Mouse (Mus musculus) adrenal gland, postnatal 36 days (tissue): ENCODE measurements at regions not wholly inside any gene's neighbourhood (a gene's known extent, or its start where the extent isn't known, plus 50 kb on each side); places are given as distances from the start of the nearest gene placed in this dataset.

Source experiments
- DNase-seq, 2 experiments: peaks; one replicate each; pipeline ENCODE4 v3.0.0; 2021; ENCODE audit warnings: mixed read lengths in 1 of 2

- DNase-seq = no peak
These were observed 233.9 kb downstream of the Ube2cbp start for GRCm38 (mm10) chr9:86230673-86231350.

GRCm38 (mm10) chr9:86231692-86232091 is 233.1 kb downstream of the Ube2cbp start:
- DNase-seq = no peak

- no peak for DNase-seq
These were observed 232.6 kb downstream of the Ube2cbp start for GRCm38 (mm10) chr9:86232174-86232573.

GRCm38 (mm10) chr9:86233775-86234174 is 231.0 kb downstream of the Ube2cbp start:
- DNase-seq = no peak

DNA sequence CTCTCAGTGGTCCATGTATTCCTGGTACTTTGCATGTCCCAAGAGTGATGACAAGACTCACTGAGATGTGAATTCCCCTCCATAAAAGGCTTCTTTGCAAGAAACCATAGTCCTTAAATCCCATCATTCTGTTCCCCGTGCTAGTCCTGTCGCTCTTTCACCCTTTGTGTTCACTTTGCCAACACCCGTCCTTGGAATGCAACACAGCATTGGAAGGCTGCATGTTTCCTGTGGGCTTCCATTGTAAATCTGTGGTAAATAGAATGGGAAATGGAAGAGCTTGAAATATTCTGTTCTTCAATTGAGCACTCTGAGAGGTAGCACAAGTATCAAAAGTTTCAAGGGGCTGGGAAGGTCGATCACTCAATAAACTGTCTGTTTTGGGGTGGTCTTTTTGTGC is 226.1 kb downstream of the Ube2cbp start:
- no peak for DNase-seq

DNA sequence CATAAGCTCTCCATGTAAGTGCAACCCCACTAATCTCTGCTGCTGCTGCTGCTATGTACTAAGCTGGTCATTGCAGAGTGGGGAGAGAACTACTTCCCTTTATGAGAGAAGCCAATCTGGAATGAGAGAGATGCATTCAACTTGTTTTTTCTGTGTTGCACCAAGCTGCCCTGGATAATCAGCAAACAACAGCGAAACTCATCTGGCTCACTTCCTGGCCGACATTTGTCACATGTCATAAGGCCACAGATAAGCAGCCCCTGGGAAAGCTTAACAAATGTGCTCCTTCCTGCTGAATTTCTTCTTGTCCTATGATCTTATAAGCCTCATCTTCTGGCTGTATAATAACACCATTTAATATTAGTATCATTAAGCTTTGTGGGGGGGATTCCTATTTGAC is 224.5 kb downstream of the Ube2cbp start:
- DNase-seq = peak; percentile 2

DNA sequence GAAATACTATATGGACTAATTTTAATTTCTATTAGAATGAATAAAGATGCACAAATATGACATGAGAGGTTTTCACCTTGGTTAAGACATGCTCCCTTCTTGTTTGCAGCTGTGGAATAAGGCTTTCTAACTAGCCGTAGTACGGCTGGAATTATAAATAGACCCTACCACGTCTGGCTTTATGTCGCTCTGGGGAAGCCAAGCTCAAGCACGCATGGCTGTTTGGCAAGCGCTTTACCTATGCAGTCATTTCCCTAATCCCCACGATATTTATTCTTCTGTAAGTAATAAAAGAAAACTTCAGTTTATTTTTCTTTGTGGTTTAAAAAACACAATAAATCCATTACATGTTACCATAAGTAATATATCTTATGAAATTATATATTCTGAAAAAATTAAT is 223.9 kb downstream of the Ube2cbp start:
- DNase-seq = no peak

DNA sequence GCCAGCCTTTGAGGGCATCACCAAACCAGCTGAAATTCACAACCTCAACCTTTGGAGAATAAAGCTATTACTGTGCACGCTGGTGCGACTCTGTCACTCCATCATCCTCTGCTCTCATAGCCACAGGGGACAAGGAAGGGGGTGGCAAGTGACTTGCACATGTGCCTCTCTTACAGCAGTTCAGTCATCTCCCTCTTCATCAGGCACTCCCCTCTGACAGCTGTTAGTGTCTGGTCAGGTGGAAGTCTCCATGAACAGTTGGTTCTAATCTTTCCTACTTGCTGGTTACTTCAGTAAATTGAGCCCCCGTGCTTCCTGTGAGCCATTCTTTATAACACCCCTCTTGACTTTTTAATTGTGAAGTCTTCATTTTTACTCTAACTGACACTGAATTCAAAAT is 214.6 kb downstream of the Ube2cbp start:
- DNase-seq = no peak

DNA sequence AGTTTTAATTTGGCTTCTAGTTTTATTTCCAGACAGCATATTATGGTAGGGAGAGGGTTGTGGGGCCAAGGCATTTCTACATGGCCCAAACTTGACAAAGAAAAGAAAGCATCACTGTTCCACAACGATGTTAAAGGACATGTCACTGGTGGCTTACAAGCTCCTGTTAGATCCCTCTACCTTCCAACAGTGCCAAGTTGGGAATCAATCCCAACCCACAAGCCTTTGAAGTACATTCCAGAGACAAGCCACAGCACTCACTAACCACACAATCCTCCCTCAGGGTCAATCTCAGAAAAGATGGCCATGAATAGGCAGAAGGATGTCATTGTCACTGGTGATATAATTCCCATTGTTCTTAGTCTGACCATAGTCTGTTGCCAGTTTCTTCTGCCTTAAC is 213.4 kb downstream of the Ube2cbp start:
- peak; percentile 11 to 27 for DNase-seq
